Mouse (Mus musculus): ENCODE measurements around the gene Atp13a3. TPM values are rescaled to one million over a fixed set of nuclear protein-coding genes. Genes with fewer than 3 reads are reported as not detected.
"Not testable (repeated sequence)": the region's sequence is repeated elsewhere in the genome, so short reads cannot be mapped to it uniquely, and the experiment has no call there.

Gene Atp13a3
- 7.0 and 7.8 TPM in 2 replicates for polyA plus RNA-seq (2016; fragmentation: Nextera tagmentation; extraction: Ambion mirVana)

- 81% methylated on average over 11 of the region's 11 CpGs for WGBS
- Histone ChIP-seq H3K27ac (no peak within 1 kb of the TSS), H3K36me3 (no peaks in the 10 kb centered on the region), H3K9me3 (no peaks in the 10 kb centered on the region), H3K4me1 (replicated peaks) (no peaks in the 10 kb centered on the region), H3K27me3 (ENCODE audit: insufficient read depth, poor library complexity, severe bottlenecking) (no peaks in the 10 kb centered on the region), H3K4me3 (no peak within 1 kb of the TSS)
- no peak for DNase-seq (ENCODE audit: low spot score)
These were observed at the start of gene Atp13a3 for GRCm38 (mm10) chr16:30405925-30406670. Gene Atp13a3 (minus strand): TSS chr16:30405975.

DNA sequence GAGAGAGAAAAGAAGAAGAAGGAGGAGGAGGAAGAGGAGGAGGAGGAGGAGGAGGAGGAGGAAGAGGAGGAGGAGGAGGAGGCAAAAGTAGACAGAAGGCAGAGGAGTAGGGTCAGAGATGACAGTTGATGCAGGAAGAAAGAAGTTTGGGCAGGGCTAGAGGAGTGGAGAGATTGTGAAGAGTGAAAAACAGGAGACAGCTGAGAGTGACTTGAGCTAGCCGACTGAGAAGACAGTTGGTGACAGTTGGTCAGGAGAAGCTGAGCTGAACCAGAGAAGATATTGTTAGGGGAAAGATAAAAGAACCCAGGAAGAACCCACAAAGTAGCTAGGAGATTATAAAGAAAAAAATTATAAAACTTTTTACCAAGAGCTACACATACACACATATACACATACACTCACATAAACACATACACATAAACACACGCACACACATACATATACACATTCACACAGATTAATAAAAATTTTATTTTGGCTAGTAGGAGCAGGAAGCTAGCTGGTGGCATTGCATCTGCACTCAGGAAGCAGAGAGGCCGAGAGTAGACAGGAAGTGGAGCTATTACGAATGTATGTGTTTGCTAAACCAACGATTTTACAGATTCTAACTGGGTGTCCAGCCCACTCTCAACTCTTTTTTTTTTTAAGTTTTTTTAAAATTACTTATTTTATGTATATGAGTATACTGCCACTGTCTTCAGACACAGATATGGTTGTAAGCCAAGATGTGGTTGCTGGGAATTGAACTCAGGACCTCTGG, 47.6 kb upstream of the Atp13a3 start:
- DNase-seq (ENCODE audit: low spot score): no peak
- no peak overlapping the region for H3K27ac ChIP-seq
- no peak overlapping the region for H3K4me3 ChIP-seq
- no peaks in the 10 kb centered on the region for H3K36me3 ChIP-seq
- no peaks in the 10 kb centered on the region for H3K4me1 ChIP-seq (replicated peaks)
- H3K9me3 ChIP-seq: no peaks in the 10 kb centered on the region
- WGBS: 85% methylated on average over 5 of the region's 5 CpGs
- H3K27me3 ChIP-seq (ENCODE audit: insufficient read depth, poor library complexity, severe bottlenecking): no peaks in the 10 kb centered on the region

DNA sequence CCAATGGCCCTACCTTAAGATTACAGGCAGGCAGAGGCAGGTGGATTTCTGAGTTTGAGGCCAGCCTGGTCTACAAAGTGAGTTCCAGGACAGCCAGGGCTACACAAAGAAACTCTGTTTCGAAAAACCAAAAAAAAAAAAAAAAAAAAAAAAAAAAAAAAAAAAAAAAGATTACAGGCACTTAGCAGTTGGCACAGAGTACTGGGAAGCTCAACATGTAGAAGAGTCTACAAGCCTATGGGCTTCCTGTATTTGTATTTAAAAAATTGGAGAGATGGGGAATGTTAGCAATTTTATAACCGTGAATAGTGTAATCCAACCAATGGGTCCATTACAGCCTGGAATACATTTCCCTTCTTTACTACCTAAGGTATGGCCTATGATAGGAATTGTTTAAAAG, 45.4 kb upstream of the Atp13a3 start:
- H3K27ac ChIP-seq; H3K4me3 ChIP-seq; H3K36me3 ChIP-seq; H3K4me1 ChIP-seq (replicated peaks); DNase-seq (ENCODE audit: low spot score); H3K27me3 ChIP-seq (ENCODE audit: insufficient read depth, poor library complexity, severe bottlenecking); H3K9me3 ChIP-seq: not testable (repeated sequence)
- 82% methylated on average over 2 of the region's 2 CpGs for WGBS

- H3K27me3 ChIP-seq (ENCODE audit: insufficient read depth, poor library complexity, severe bottlenecking): no peaks in the 10 kb centered on the region
- H3K9me3 ChIP-seq: no peaks in the 10 kb centered on the region
- H3K27ac ChIP-seq: no peak overlapping the region
- H3K4me1 ChIP-seq (replicated peaks): no peaks in the 10 kb centered on the region
- H3K4me3 ChIP-seq: no peak overlapping the region
- DNase-seq (ENCODE audit: low spot score): no peak
- H3K36me3 ChIP-seq: no peaks in the 10 kb centered on the region
- WGBS: 100% methylated on average over 1 of the region's 1 CpGs
These were observed 43.2 kb upstream of the Atp13a3 start for GRCm38 (mm10) chr16:30449017-30449416.

DNA sequence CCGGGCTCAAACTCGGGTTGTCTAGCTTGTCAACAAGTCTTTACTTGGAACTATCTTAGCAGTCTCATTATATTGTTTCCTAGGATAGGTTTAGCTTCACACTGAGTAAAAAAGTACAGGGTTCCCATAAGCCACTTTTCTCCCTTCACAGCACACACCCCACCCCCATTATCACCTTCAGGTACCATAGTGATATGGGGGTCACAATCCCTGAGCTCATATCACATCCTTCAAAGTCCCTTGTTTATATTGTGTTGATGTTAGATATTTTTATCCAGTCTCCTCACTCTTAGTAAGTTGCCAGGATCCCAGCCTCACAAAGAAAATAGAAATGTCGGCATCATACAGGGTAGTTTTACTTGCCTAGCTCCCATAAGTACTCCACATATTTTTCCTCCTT, 42.4 kb upstream of the Atp13a3 start:
- Histone ChIP-seq H3K27ac (no peak overlapping the region), H3K4me3 (no peak overlapping the region), H3K9me3 (no peaks in the 10 kb centered on the region), H3K36me3 (no peaks in the 10 kb centered on the region), H3K4me1 (replicated peaks) (no peaks in the 10 kb centered on the region), H3K27me3 (ENCODE audit: insufficient read depth, poor library complexity, severe bottlenecking) (no peaks in the 10 kb centered on the region)
- WGBS: 77% methylated on average over 3 of the region's 3 CpGs
- no peak for DNase-seq (ENCODE audit: low spot score)

DNA sequence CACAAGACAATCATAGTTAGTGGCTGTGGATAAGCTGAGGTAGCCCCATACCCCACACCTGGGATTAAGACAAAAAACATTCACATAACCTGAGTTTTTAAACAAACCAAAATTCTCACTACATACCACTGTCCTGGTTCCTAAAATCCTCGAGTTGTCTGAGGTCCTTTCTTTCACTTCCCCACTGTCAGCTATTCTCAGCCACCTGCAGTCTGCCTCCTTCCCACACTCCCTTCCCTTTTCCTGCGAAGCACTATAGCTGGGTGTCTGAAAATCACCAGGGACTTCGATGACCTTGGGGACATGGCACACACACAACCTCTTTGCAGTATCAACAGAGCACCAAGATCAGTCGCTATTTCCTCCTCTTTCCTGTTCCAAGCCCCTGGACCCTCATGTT, 41.9 kb upstream of the Atp13a3 start:
- Histone ChIP-seq H3K27ac (no peak overlapping the region), H3K9me3 (no peaks in the 10 kb centered on the region), H3K4me1 (replicated peaks) (no peaks in the 10 kb centered on the region), H3K27me3 (ENCODE audit: insufficient read depth, poor library complexity, severe bottlenecking) (no peaks in the 10 kb centered on the region), H3K4me3 (no peak overlapping the region), H3K36me3 (no peaks in the 10 kb centered on the region)
- WGBS: 80% methylated on average over 4 of the region's 4 CpGs
- no peak for DNase-seq (ENCODE audit: low spot score)

GRCm38 (mm10) chr16:30443411-30443810, 37.6 kb upstream of the Atp13a3 start:
- Histone ChIP-seq H3K4me1 (replicated peaks) (peaks cover 3% of the 10 kb centered on the region; the same call in 1 of the 2 replicates), H3K9me3 (no peaks in the 10 kb centered on the region), H3K4me3 (no peak overlapping the region), H3K27me3 (ENCODE audit: insufficient read depth, poor library complexity, severe bottlenecking) (no peaks in the 10 kb centered on the region), H3K27ac (no peak overlapping the region), H3K36me3 (no peaks in the 10 kb centered on the region)
- WGBS: 56% methylated on average over 8 of the region's 8 CpGs
- no peak for DNase-seq (ENCODE audit: low spot score)

GRCm38 (mm10) chr16:30442451-30442850, 36.7 kb upstream of the Atp13a3 start:
- DNase-seq (ENCODE audit: low spot score): no peak
- peaks cover 3% of the 10 kb centered on the region; the same call in 1 of the 2 replicates for H3K4me1 ChIP-seq (replicated peaks)
- 90% methylated on average over 2 of the region's 2 CpGs for WGBS

DNA sequence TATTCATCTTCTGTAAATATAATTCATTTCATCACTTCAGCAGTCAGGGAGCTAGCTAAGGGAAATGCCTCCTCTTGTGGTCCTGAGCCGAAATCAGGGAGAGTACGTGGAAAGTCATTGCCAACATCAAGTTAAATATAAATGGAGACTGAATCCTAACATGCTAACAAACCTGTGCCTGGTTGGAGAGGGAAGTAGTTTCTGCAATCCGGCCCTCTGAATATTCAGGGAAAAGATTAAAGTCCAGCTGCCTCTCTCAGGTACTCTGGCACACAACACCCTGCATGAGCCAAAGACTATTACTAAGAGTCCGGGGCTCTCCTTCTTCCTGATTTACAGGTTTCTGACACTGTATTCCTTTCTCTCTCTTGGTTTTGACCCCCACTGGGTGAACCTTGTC, 35.6 kb upstream of the Atp13a3 start:
- H3K4me3 ChIP-seq: no peak overlapping the region
- DNase-seq (ENCODE audit: low spot score): no peak
- H3K27ac ChIP-seq: no peak overlapping the region
- WGBS: 93% methylated on average over 4 of the region's 4 CpGs
- H3K9me3 ChIP-seq: no peaks in the 10 kb centered on the region
- H3K27me3 ChIP-seq (ENCODE audit: insufficient read depth, poor library complexity, severe bottlenecking): no peaks in the 10 kb centered on the region
- H3K4me1 ChIP-seq (replicated peaks): peaks cover 3% of the 10 kb centered on the region; the same call in 1 of the 2 replicates
- no peaks in the 10 kb centered on the region for H3K36me3 ChIP-seq

More at GRCm38 (mm10) chr16:30442451-30442850, 36.7 kb upstream of the Atp13a3 start:
- Histone ChIP-seq H3K36me3 (no peaks in the 10 kb centered on the region), H3K27ac (no peak overlapping the region), H3K4me3 (no peak overlapping the region), H3K27me3 (ENCODE audit: insufficient read depth, poor library complexity, severe bottlenecking) (no peaks in the 10 kb centered on the region), H3K9me3 (no peaks in the 10 kb centered on the region)

- no peak for DNase-seq (ENCODE audit: low spot score)
- H3K36me3 ChIP-seq: no peaks in the 10 kb centered on the region
- WGBS: 75% methylated on average over 5 of the region's 5 CpGs
These were observed 34.1 kb upstream of the Atp13a3 start for GRCm38 (mm10) chr16:30439841-30440240.

DNA sequence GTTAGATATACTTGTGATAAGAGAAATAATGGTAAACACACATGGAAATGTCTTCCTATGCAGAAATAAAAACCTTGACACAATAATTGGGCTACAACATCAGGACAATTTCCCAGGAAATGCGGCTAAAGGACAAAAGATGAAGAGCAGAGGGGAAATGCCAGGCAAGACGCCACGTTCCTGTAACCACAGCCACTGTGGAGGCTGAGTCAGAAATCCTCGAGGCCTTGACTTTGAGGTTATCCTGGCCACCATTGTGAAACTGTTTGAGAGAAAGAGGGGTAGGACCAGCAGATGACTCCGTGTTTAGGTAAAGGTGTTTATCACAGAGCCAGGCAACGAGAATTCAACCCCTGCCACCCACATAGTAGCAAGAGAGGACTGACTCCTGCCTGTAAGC, 33.6 kb upstream of the Atp13a3 start:
- H3K27me3 ChIP-seq (ENCODE audit: insufficient read depth, poor library complexity, severe bottlenecking): no peaks in the 10 kb centered on the region
- H3K27ac ChIP-seq: no peak overlapping the region
- no peak for DNase-seq (ENCODE audit: low spot score)
- no peak overlapping the region for H3K4me3 ChIP-seq
- no peaks in the 10 kb centered on the region for H3K9me3 ChIP-seq
- H3K4me1 ChIP-seq (replicated peaks): peaks cover 3% of the 10 kb centered on the region; the same call in 1 of the 2 replicates
- H3K36me3 ChIP-seq: no peaks in the 10 kb centered on the region
- 84% methylated on average over 6 of the region's 6 CpGs for WGBS

More at GRCm38 (mm10) chr16:30439841-30440240, 34.1 kb upstream of the Atp13a3 start:
- Histone ChIP-seq H3K9me3 (no peaks in the 10 kb centered on the region), H3K4me3 (no peak overlapping the region), H3K27ac (no peak overlapping the region), H3K4me1 (replicated peaks) (peaks cover 3% of the 10 kb centered on the region; the same call in 1 of the 2 replicates), H3K27me3 (ENCODE audit: insufficient read depth, poor library complexity, severe bottlenecking) (no peaks in the 10 kb centered on the region)

- 83% methylated on average over 7 of the region's 7 CpGs for WGBS
- H3K27ac ChIP-seq: no peak overlapping the region
- H3K9me3 ChIP-seq: no peaks in the 10 kb centered on the region
- no peak for DNase-seq (ENCODE audit: low spot score)
- H3K4me1 ChIP-seq (replicated peaks): peaks cover 3% of the 10 kb centered on the region; the same call in 1 of the 2 replicates
- no peak overlapping the region for H3K4me3 ChIP-seq
- H3K27me3 ChIP-seq (ENCODE audit: insufficient read depth, poor library complexity, severe bottlenecking): no peaks in the 10 kb centered on the region
- no peaks in the 10 kb centered on the region for H3K36me3 ChIP-seq
These were observed 30.5 kb upstream of the Atp13a3 start for GRCm38 (mm10) chr16:30436276-30436675.

DNA sequence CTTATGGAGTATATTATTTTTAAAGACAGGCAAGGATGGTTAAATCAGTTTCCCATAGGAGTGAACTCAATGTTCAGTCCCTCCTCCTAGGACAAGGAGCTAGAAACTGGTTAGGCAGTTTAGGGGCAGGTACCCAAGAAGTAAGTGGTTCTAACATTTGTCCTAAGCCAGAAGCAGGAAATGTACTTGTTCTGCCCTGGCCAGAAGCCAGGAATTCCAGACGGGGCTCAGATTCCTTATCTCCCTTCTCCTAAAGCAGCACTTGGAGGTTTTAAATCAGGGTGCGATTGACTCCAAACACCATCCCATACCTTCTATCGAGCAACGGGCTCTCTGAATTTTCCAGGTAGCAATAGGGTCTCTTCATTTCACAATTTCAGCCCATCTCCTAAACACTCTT, 29.6 kb upstream of the Atp13a3 start:
- Histone ChIP-seq H3K4me1 (replicated peaks) (peaks cover 3% of the 10 kb centered on the region; the same call in 1 of the 2 replicates), H3K4me3 (no peak overlapping the region), H3K27me3 (ENCODE audit: insufficient read depth, poor library complexity, severe bottlenecking) (no peaks in the 10 kb centered on the region), H3K9me3 (no peaks in the 10 kb centered on the region), H3K36me3 (no peaks in the 10 kb centered on the region), H3K27ac (no peak overlapping the region)
- 90% methylated on average over 4 of the region's 4 CpGs for WGBS
- no peak for DNase-seq (ENCODE audit: low spot score)
